Mouse (Mus musculus): ENCODE measurements at regions not wholly inside any gene's neighbourhood (a gene's known extent, or its start where the extent isn't known, plus 50 kb on each side); places are given as distances from the start of the nearest gene placed in this dataset.

- Histone ChIP-seq H3K4me3 (ENCODE audit: insufficient read depth, low read depth, low read length) (no peak overlapping the region), H3K36me3 (ENCODE audit: control insufficient read depth, insufficient read depth, low read length) (no peaks in the 10 kb centered on the region), H3K27me3 (replicated peaks; ENCODE audit: control insufficient read depth, insufficient read depth, low read length) (no peaks in the 10 kb centered on the region), H3K27ac (ENCODE audit: insufficient read depth, low read depth, low read length) (no peak overlapping the region), H3K4me1 (ENCODE audit: control insufficient read depth, insufficient read depth, low read length) (no peaks in the 10 kb centered on the region)
- peak; percentile 39 for DNase-seq
- TF ChIP-seq POLR2A (IDR thresholded peaks at IDR 0.05; ENCODE audit: low read depth, low read length) (no peak), CTCF (conservative IDR thresholded peaks at IDR 0.05; ENCODE audit: insufficient read depth, insufficient read length, low read depth, low read length) (peak; percentile 64)
- WGBS, result 42% methylated on average over 16 of the region's 16 CpGs
Measured at GRCm38 (mm10) chr6:103833501-103834132, 323.2 kb downstream of the Chl1 start.

DNA sequence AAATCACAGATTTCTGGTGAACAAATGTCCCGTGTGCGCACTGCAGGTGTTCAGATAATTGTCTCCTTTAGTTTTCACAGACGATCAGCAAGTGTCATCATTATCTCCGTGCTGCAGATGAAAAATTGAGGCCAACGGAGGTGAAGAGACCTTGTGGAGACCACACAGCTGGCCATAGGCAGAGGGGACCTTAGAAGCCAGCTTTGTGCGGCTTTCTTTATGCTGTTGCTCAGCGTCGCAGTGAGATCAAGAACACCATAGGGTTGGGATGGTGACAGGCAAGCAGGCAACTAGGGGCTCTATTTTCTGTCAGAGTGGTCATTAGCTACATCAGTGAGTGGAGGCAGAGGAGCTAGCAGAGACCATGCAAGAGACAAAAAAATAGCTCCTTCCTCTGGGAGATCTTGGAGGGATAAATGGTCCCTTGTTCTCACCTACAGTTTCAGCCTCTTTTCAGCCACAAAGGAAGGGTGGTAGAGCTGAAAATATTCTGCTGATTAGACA lies 324.4 kb downstream of the Chl1 start:
- no peaks in the 10 kb centered on the region for H3K36me3 ChIP-seq (ENCODE audit: control insufficient read depth, insufficient read depth, low read length)
- DNase-seq, result no peak
- no peaks in the 10 kb centered on the region for H3K4me1 ChIP-seq (ENCODE audit: control insufficient read depth, insufficient read depth, low read length)
- 87% methylated on average over 8 of the region's 8 CpGs for WGBS
- no peaks in the 10 kb centered on the region for H3K27me3 ChIP-seq (replicated peaks; ENCODE audit: control insufficient read depth, insufficient read depth, low read length)
- no peak overlapping the region for H3K4me3 ChIP-seq (ENCODE audit: insufficient read depth, low read depth, low read length)
- no peak overlapping the region for H3K27ac ChIP-seq (ENCODE audit: insufficient read depth, low read depth, low read length)
- TF ChIP-seq POLR2A (IDR thresholded peaks at IDR 0.05; ENCODE audit: low read depth, low read length) (no peak), CTCF (conservative IDR thresholded peaks at IDR 0.05; ENCODE audit: insufficient read depth, insufficient read length, low read depth, low read length) (no peak)

- Histone ChIP-seq H3K4me3 (ENCODE audit: insufficient read depth, low read depth, low read length) (no peak overlapping the region), H3K27me3 (replicated peaks; ENCODE audit: control insufficient read depth, insufficient read depth, low read length) (no peaks in the 10 kb centered on the region), H3K27ac (ENCODE audit: insufficient read depth, low read depth, low read length) (no peak overlapping the region), H3K4me1 (ENCODE audit: control insufficient read depth, insufficient read depth, low read length) (no peaks in the 10 kb centered on the region), H3K36me3 (ENCODE audit: control insufficient read depth, insufficient read depth, low read length) (no peaks in the 10 kb centered on the region)
- no peak for DNase-seq
- TF ChIP-seq CTCF (conservative IDR thresholded peaks at IDR 0.05; ENCODE audit: insufficient read depth, insufficient read length, low read depth, low read length), result no peak
- TF ChIP-seq POLR2A (IDR thresholded peaks at IDR 0.05; ENCODE audit: low read depth, low read length), result no peak
Measured at GRCm38 (mm10) chr6:103859787-103860186, 349.4 kb downstream of the Chl1 start.

- TF ChIP-seq CTCF (conservative IDR thresholded peaks at IDR 0.05; ENCODE audit: insufficient read depth, insufficient read length, low read depth, low read length) (no peak), POLR2A (IDR thresholded peaks at IDR 0.05; ENCODE audit: low read depth, low read length) (no peak)
- no peak overlapping the region for H3K4me3 ChIP-seq (ENCODE audit: insufficient read depth, low read depth, low read length)
- no peak overlapping the region for H3K27ac ChIP-seq (ENCODE audit: insufficient read depth, low read depth, low read length)
- H3K36me3 ChIP-seq (ENCODE audit: control insufficient read depth, insufficient read depth, low read length), result no peaks in the 10 kb centered on the region
- 76% methylated on average over 3 of the region's 3 CpGs for WGBS
- H3K27me3 ChIP-seq (replicated peaks; ENCODE audit: control insufficient read depth, insufficient read depth, low read length), result no peaks in the 10 kb centered on the region
- no peak for DNase-seq
- no peaks in the 10 kb centered on the region for H3K4me1 ChIP-seq (ENCODE audit: control insufficient read depth, insufficient read depth, low read length)
Measured at GRCm38 (mm10) chr6:103893455-103893854, 383.1 kb downstream of the Chl1 start.

- Histone ChIP-seq H3K36me3 (ENCODE audit: control insufficient read depth, insufficient read depth, low read length) (no peaks in the 10 kb centered on the region), H3K4me3 (ENCODE audit: insufficient read depth, low read depth, low read length) (no peak overlapping the region), H3K27ac (ENCODE audit: insufficient read depth, low read depth, low read length) (no peak overlapping the region), H3K27me3 (replicated peaks; ENCODE audit: control insufficient read depth, insufficient read depth, low read length) (no peaks in the 10 kb centered on the region), H3K4me1 (ENCODE audit: control insufficient read depth, insufficient read depth, low read length) (no peaks in the 10 kb centered on the region)
- DNase-seq, result no peak
- TF ChIP-seq CTCF (conservative IDR thresholded peaks at IDR 0.05; ENCODE audit: insufficient read depth, insufficient read length, low read depth, low read length), result no peak
- no peak for TF ChIP-seq POLR2A (IDR thresholded peaks at IDR 0.05; ENCODE audit: low read depth, low read length)
- WGBS, result 85% methylated on average over 1 of the region's 1 CpGs
Measured at GRCm38 (mm10) chr6:103924504-103924903, 414.1 kb downstream of the Chl1 start.

- no peaks in the 10 kb centered on the region for H3K27me3 ChIP-seq (replicated peaks; ENCODE audit: control insufficient read depth, insufficient read depth, low read length)
- H3K36me3 ChIP-seq (ENCODE audit: control insufficient read depth, insufficient read depth, low read length), result no peaks in the 10 kb centered on the region
- 76% methylated on average over 3 of the region's 3 CpGs for WGBS
- H3K27ac ChIP-seq (ENCODE audit: insufficient read depth, low read depth, low read length), result no peak overlapping the region
- no peaks in the 10 kb centered on the region for H3K4me1 ChIP-seq (ENCODE audit: control insufficient read depth, insufficient read depth, low read length)
- TF ChIP-seq POLR2A (IDR thresholded peaks at IDR 0.05; ENCODE audit: low read depth, low read length), result no peak
- TF ChIP-seq CTCF (conservative IDR thresholded peaks at IDR 0.05; ENCODE audit: insufficient read depth, insufficient read length, low read depth, low read length), result no peak
- DNase-seq, result no peak
- H3K4me3 ChIP-seq (ENCODE audit: insufficient read depth, low read depth, low read length), result no peak overlapping the region
Measured at GRCm38 (mm10) chr6:103927094-103927493, 416.7 kb downstream of the Chl1 start.

GRCm38 (mm10) chr6:103940345-103940744 lies 430.0 kb downstream of the Chl1 start:
- H3K27ac ChIP-seq (ENCODE audit: insufficient read depth, low read depth, low read length), result no peak overlapping the region
- DNase-seq, result no peak
- TF ChIP-seq CTCF (conservative IDR thresholded peaks at IDR 0.05; ENCODE audit: insufficient read depth, insufficient read length, low read depth, low read length) (no peak), POLR2A (IDR thresholded peaks at IDR 0.05; ENCODE audit: low read depth, low read length) (no peak)
- WGBS, result 63% methylated on average over 5 of the region's 5 CpGs
- H3K4me1 ChIP-seq (ENCODE audit: control insufficient read depth, insufficient read depth, low read length), result no peaks in the 10 kb centered on the region
- no peak overlapping the region for H3K4me3 ChIP-seq (ENCODE audit: insufficient read depth, low read depth, low read length)
- H3K36me3 ChIP-seq (ENCODE audit: control insufficient read depth, insufficient read depth, low read length), result no peaks in the 10 kb centered on the region
- no peaks in the 10 kb centered on the region for H3K27me3 ChIP-seq (replicated peaks; ENCODE audit: control insufficient read depth, insufficient read depth, low read length)
